Mouse (Mus musculus): ENCODE data around the gene Hspa1l.
"Not testable (repeated sequence)": the region's sequence is repeated elsewhere in the genome, so short reads cannot be mapped to it uniquely, and the experiment has no call there.

The Hspa1l gene

DNA sequence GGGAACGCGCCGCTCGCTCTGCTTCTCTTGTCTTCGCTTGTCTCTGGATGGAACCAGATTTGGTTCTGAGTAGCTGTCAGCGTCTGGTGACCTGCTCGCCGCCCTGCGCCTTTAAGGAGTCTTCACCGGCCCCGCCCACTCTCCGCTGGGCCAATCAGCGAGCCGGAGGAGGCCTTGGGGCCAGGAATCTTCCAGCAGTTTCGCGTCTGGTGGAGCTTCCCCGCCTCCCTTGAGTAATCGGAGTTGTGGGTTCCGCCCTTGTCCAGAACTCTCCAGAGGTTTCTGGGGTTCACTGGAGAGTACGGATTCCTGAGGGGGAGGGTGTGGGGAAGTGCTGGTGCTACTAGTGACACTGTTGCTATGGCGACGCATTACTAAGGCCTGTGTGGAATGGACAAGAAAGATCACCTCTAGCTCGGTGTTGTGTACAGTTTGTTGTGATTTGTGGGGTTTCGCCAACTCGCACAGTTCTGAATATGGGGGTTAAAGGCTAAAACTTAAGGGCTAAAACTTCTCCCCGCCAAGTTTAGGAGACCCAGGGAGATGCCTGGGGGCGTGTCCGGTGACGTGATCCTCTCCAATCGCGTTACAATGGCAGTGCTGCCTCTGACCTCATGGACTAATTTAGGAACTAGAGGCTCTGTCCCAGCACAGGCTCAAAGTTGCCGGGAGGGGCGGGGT is at the start of gene Hspa1l, which contains the start of gene Hspa1a:
Gene Hspa1l (plus strand): TSS at position 635 of the 681 bp plus-strand sequence.
Gene Hspa1a (minus strand): TSS at position 88 of the 681 bp plus-strand sequence.
- DNase-seq = peak; percentile 90 to 94

DNA sequence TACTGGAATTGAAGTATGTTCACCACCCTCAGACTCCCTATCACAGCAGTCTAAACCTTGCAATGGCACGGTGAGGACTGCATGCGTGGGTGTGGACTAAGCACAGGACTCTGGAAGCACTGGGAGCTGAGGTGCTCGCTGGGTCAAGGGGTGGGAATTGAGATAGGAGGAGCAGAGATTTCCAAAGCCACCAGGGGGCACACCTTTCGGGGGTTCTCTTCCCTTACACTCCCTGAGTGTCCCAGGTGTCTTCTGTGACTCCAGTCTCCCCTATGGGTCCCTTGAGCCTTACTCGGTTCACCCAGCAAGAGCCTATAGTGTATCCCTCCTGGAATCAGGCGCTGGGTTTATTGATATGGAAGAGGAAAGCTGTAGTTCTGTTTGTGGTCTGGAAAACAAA is 49.6 kb upstream of the Hspa1l start:
- DNase-seq = no peak

DNA sequence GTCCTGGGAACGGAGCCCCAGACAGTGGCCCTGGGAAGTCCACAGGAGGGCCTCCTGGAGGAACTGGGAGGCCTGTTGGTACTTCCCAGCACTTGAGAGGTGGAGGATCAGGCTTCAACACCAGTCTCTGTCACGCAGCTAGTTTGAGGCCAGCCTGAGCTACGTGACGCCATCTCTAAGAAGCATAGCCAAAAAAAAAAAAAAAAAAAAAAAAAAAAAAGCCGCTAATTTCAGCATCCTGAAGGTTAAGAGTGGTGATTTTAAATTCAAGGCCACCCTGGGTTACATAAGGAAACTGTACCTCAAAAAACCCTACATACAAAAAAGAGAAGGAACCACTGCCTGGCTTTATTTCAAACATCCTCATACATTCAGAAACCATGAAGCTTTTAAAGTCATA is 48.2 kb upstream of the Hspa1l start:
- no peak for DNase-seq

DNA sequence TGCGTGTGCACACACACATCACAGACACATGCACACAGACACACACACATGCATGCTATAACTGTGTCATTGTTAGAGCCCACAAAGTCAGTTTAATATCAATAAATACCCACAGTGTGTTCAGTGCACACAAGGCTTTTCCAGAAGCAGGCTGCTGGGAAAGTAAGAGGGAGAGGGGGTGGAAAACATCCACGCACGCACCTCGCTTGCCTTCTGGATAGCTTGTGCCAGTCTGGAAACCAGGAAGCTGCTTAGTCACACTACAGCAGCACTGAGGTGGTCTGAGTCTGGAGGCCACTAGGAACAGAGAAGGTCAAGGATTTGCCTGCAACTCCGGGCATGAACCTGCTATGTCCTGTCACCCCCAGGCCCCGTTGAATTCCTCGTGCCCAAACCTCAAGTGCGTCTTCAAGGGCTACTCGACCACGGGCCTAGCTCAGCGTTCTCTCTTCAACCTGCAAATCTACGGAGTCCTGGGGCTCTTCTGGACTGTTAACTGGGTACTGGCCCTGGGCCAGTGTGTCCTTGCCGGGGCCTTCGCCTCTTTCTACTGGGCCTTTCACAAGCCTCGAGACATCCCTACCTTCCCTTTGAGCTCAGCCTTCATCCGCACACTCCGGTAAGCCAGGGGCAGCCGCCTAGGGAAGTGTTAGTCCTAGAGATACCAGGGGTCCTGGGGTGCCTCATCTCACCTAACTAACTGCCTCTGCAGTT is 45.0 kb upstream of the Hspa1l start:
- no peak for DNase-seq

DNA sequence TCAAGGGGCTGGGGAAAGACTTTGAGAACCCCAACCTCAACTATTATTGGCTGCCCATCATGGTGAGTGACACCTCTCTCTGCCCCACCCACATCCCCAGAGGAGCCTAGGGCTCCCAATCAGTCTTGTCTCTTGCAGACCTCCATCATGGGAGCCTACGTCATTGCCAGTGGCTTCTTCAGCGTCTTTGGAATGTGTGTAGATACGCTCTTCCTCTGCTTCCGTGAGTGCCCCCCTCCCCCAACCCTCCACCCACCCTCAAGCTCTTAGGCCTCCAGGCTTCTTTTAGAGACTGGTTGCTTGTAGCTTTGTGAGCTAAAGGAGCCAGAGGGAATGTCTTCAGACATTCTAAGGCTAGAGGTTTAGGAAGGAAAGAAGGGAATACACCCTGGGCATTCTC is 43.7 kb upstream of the Hspa1l start:
- DNase-seq = no peak

DNA sequence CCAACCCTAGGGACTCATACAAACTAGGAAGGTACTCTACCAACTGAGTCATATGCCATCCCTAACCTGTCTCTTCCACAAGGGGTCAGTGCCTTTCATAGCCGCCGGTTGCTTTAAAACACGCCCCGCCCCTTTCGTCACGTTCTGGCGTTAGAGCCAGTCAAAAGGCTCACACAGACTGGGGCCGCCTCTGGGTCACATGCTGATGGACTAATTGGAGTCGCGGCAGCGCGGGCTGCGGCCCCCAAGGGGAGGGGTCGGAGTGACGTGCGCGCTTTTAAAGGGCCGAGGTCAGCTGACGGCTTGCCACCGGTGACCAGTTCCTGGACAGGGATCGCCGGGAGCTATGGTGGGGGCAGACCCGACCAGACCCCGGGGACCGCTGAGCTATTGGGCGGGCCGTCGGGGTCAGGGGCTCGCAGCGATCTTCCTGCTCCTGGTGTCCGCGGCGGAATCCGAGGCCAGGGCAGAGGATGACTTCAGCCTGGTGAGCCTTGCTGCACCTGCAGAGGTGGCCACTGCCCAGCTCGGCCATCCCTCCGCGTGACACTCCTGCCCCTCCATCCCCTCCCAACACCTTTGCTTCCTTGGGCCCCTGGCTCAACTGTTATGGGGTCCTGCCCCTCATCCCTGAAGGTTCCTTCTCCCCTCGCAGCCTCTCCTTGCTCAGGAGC is 41.3 kb upstream of the Hspa1l start, which contains the start of gene Neu1:
Gene Neu1 (plus strand): TSS at position 193 of the 674 bp plus-strand sequence.
- peak; percentile 100 for DNase-seq

DNA sequence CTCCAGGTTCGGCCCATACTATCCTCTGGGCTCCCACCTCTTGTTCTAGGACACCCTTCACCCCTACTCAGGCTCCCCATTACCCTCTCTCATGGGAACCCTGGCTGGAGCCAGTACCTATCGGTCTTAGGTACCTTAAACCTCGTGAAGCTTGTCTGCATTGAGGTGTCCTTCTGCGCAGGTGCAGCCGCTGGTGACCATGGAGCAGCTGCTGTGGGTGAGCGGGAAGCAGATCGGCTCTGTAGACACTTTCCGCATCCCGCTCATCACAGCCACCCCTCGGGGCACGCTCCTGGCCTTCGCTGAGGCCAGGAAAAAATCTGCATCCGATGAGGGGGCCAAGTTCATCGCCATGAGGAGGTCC is 40.8 kb upstream of the Hspa1l start:
- peak in 1 of 2 experiments; percentile 69 for DNase-seq

DNA sequence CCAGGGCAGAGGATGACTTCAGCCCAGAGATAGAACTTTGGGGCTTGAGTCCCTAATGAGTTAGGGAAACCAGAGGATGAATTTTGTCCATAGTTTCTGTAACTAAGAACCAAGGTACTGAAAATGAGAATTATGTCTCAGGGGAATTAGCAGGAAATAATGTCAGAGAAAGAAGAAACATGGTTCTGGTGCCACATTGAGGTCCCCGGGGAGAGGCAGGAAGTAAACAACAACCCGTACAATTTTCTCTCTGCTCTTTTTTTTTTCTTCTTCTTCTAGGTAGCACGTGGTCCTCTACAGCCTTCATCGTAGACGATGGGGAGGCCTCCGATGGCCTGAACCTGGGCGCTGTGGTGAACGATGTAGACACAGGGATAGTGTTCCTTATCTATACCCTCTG is 40.2 kb upstream of the Hspa1l start:
- no peak for DNase-seq

DNA sequence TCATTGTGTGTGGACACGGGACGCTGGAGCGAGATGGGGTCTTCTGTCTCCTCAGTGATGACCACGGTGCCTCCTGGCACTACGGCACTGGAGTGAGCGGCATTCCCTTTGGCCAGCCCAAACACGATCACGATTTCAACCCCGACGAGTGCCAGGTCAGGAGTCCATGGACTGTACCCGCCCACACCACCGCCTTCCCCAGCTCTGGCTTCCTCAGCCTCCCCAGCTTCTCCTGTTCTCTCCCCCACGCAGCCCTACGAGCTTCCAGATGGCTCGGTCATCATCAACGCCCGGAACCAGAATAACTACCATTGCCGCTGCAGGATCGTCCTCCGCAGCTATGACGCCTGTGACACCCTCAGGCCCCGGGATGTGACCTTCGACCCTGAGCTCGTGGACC is 38.5 kb upstream of the Hspa1l start:
- DNase-seq = peak; percentile 71 to 86

DNA sequence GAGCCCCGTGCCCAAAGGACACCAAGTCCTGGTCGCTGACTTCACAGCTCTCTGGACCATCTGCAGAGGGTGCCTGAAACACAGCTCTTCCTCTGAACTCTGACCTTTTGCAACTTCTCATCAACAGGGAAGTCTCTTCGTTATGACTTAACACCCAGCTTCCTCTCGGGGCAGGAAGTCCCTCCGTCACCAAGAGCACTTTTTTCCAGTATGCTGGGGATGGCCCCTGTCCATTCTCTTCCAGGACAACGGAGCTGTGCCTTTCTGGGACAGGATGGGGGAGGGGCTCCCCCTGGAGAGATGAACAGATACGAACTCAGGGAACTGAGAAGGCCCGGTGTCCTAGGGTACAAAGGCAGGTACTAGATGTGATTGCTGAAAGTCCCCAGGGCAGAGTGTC is 37.7 kb upstream of the Hspa1l start:
- DNase-seq = peak; percentile 58 to 73

DNA sequence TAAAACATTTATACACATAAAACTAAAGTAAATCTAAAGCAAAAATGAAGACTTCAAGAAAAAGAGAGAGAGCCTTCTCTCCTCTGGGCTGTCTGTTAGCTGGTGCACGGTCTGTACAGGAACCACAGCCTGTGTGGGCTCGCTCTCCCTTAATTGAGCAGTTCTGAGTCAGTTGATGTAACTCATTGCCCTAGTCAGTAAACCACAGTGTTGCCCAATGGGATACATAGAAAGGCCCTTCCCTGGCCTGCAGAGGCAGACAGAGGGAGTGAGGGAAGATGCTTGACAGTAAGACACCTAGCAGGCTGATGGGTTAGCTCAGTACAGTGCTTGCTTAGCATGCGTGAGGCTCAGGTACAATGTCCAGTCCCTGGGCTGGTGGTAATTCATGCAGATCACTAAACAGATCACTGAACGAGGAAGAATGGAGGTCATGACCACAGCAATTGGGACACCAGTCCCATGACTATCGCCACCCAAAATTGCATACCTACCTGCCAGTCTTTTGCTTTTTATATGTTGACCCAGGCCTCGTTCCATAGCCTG is 34.5 kb upstream of the Hspa1l start:
- DNase-seq = peak; percentile 63 to 83

DNA sequence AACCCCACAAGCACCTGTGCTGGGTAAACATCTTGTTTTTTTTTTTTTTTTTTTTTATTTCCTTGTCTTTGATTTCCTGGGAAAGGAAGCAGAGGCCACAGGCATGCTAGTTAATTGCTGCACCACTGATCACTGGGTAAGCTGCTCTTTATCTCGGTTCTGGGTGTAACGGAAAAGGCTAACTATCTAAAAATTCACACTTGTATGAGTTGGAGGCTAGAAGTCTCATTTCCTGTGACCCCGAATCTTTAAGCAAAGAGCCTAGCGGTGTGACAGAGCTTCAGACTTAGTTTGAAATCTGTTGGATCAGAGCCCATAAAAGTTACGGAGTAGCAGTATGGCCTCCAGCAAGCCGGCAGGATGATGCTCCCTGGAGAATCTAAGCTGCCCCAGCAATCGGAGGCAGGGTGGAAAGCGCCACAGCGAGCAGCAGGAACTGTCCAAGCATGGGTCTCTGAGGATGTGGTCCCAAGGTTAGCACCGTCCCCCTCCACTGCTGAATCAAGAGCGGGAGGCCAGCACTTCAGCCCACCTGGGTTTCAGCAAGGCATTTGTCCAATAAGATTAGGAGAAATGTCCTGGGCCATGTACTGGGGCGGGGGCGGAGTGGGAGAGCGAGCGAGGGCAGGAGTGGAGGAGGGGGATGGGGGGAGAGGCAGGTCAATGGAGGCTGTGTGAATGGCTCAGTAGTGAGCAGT is 31.0 kb upstream of the Hspa1l start:
- DNase-seq = peak in 1 of 2 experiments; percentile 47

DNA sequence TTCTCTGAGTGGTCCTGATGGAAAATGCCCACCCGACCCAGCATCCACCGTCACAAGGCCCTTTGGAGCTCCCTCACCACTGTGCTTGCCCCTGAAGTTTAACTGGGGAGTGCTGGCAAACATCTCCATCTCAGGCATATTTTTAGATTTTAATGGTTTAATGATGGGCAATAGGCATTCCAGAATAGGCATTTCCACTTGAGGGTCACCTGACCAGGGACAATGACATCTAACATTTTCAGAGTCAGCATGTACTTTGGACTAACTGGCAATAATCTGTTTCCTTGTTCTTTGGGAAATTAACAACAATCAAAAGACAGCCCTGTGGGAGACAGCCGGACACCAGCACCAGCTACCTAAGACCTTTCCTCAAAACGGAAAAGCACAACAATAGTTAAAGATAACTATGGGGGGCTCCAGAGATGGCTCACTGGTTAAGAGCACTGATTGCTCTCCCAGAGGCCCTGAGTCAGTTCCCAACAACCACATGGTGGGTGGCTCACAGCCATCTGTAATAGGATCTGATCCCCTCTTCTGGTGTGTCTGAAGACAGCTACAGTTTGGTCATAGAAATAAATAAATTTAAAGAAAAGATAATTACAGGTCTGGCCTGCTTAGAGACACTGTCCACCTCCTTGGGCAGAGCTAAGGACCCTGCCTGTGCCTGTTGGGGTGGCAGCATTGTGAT is 29.2 kb upstream of the Hspa1l start:
- peak in 1 of 2 experiments; percentile 35 for DNase-seq

DNA sequence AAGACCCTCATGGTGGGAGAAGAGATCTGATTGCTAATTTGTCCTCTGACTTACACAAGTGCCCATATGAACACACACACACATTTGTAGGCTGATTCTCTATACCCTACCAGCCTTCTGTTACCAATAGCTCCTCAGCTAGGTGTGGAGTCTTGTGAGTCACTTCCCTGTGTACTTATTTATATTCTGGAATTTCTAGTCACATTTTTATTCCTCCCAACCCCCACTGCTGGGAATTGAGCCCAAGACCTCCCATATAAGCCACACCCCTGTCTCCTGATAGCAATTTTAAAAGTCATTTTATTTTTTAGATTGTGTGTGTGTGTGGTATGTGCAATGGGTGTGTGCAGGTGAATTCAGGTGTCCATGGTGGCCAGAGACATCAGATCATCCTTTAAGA is 28.1 kb upstream of the Hspa1l start:
- peak in 1 of 2 experiments; percentile 65 for DNase-seq

DNA sequence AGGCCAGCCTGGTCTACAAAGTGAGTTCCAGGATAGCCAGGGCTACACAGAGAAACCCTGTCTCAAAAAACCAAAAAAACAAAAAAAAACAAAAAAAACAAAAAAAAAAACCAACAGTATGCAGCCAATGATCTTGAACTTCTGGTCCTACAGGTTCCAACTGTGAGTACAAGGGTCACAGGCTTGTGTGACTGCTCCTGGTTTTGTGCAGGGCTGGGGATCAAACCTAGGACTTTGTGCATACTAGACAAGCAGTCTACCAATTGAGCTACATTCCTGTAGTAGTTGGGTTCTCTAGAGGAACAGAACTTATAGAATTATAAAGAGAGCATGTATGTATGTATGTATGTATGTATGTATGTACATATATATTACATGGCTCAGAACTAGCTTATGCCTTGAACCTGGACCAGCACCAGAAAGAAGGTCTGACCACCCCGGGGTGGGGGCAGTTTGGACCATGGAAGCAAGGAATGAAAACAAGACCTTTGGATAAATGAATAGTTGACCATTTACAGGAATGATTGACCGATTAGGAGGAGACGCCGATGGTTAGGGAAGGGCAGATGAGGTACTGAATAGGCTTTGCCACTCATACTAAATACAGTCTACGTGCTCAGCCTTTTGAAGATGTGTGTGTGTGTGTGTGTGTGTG is 25.9 kb upstream of the Hspa1l start:
- peak; percentile 65 to 76 for DNase-seq

DNA sequence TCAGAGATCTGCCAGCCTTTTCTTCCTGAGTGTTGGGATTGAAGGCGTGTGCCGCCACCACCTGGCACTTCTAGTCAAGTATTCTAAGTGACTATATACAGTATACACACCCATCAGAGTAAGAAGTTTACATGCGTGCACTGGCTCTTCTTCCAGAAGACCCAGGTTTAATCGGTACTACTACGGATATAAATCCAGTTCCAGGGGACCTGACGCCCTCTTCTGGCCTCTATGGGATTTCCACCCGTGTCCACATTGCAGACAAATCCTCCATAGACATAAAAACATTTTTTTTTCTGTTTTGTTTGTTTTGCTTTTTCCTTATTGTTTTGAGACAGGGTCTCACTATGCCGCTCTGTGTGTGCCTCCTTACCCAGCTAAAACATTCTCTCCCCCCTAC is 24.9 kb upstream of the Hspa1l start:
- DNase-seq = peak; percentile 66 to 76

DNA sequence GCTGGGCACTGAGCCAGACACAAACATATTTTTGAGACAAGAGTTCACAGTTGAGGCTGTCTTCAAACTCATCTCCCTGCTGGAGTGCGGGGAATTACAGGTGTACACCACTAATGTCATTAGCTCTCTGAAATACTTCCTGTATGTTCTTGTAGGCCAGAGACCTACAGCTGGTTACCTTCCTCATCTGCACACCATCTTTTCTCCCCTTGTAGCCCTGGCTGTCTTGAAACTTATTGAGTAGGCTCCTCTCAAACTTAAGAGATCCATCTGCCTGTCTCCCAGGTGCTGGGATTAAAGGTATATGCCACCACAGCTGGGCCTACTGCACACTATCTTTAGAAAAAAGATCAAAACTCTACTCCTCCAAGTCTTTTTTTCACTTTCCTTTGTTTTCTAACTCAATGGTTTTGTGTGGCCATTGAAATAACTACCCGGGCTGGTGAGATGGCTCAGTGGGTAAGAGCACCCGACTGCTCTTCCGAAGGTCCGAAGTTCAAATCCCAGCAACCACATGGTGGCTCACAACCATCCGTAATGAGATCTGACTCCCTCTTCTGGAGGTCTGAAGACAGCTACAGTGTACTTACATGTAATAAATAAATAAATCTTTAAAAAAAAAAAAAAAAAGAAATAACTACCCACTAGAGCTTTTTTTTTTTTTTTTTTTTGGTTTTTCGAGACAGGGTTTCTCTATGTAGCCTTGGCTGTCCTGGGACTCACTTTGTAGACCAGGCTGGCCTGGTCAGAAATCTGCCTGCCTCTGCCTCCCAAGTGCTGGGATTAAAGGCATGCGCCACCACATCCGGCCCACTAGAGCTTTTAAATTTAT is 23.6 kb upstream of the Hspa1l start:
- DNase-seq = not testable (repeated sequence)

DNA sequence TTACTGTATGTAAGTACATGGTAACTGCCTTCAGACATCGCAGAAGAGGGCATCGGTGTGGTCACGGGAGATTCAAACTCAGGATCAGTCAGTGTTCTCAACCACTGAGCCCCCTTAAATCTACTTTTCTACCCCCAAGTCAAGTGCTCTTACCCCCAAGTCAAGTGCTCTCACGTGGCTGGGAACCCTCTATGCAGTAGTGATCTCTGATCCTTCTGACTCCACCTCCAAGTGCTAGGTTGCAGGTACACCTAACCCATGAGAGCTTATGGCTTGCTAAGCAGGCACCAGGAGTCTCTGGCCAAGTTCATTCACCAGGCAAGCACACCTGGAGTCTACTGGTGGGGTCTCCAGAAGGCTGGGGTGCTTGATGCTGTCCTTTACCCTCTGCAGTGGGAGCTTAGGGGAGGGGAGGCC is 22.9 kb upstream of the Hspa1l start:
- no peak for DNase-seq

DNA sequence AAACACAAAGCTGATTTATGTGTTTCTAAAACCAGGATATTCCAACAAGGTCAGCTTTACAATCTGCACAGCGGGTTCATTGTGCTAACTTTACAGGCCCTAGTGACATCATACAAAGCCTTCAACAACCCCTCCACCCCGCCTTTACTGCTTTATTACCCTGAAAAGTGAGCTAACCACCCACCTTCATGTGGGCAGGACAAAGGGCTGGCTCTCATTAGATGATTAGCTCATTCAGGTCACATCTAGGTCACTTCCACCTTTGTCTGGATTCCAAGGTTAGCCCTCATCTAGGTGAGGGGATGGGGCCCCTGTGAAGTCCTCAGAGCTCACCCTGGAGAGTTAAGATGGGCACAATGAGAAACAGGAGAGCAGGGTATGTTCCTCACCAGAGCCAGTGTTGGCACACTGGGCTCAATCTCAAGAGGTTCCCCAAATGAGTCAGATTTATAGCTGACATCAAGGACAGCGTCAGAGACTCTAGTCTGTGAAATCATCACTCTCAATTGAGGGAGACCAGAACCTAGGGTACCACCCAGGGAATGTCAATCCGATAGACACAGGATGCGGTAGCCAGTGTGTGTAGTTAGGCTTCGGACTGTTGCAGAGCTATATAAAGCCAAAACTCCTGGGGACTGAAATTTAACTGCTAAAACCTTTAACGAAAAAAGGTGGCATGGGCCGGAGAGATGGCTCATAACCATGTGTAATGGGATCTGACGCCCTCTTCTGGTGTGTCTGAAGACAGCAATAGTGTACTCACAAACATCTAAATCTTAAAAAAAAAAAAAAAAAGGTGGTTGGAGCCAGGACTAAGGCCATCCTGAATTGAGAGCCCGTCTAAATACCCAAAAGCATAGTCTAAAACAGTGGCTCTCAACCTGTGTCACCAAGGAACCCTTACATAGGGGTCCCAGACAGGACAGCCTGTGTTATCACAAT is 21.7 kb upstream of the Hspa1l start:
- no peak for DNase-seq
